Mouse (Mus musculus) splenic B cell, adult 2 months (primary cell): ENCODE results near the gene Rnf40.
A peak's percentile ranks its signal among the peaks of the same experiment; 100 is the strongest.

Experiments
- DNase-seq: peaks from one replicate; pipeline ENCODE4 v3.0.0-alpha.2; 2011; ENCODE audit warnings: low read depth, low spot score
- H3K27me3 ChIP-seq: 2 replicates; pipeline ENCODE4 v1.6.1; 2012; ENCODE audit warnings: mild to moderate bottlenecking, low read length, moderate library complexity, mixed read lengths; ENCODE audit not compliant: control insufficient read depth, poor library complexity, insufficient read depth, severe bottlenecking
- H3K36me3 ChIP-seq: 2 replicates; pipeline ENCODE4 v1.6.1; 2012; ENCODE audit warnings: mild to moderate bottlenecking, low read length, moderate library complexity, mixed read lengths; ENCODE audit not compliant: control insufficient read depth, poor library complexity, insufficient read depth, severe bottlenecking

Gene Rnf40

DNA sequence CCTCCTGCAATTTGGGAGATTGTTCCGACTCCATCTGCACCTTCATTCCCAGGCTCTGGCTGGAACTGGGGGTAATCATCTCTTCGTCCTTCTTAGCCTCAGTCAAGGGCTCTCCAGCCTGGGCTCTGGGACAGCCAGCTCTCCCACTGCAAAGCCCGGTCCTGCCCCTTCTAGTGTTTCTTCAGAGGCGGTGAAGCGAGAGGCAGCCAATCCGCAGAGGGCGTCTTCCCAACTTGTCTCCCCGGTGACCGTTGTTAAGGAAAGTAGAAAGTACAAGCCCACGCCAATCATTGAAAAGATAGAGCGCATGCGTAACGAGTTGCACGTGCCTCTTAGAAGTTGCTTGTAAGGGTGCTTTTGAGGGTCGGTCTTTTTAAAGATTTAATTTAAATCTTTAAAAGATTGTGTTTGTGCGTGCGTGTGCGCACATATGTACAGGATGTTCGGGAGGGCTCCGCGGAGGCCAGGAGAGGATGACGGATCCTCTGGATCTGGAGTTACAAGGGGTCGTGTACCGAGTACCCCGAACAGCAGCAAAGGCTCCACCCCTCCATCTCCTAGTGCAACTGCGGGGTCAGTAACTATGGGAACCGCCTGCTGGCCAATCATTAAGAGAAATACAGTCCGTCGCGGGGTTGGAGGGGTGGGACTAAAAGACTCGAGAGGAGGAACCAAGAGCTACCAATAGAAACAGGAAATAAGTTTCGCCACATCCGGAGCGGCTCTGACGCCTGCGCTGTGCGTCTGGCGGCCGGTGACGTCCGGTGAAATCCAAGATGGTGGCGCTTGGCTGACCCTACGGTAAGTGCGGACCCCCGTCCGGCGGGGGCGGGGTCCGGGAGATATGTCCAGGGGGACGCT, at the start of gene Rnf40, which contains the start of gene Ccdc189:
TSS of gene Rnf40 (plus strand) at position 757 of the 861 bp plus-strand sequence.
TSS of gene Ccdc189 (minus strand) at position 585 of the 861 bp plus-strand sequence.
- DNase-seq: peak; percentile 97

DNA sequence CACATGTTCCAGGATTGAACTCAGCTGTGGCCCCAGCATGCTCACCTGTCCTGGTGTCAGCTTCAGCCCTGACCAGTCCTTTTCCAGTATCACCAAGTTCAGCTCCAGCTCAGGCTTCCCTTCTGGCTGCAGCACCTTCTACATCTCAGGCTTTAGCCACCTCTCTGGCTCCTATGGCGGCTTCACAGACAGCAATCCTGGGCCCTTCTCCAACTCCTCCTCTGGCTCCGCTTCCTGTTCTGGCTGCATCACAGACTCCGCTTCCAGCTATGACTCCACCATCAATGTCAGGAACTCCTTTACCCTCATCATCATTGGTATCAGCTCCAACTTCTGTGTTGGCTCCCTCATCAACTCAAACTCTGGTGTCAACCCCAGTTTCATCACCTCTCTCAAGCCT, 46.9 kb upstream of the Rnf40 start:
- DNase-seq: no peak
- H3K27me3 ChIP-seq: no peaks in the 10 kb centered on the region
- H3K36me3 ChIP-seq: peaks cover 43% of the 10 kb centered on the region

More for the DNA sequence above, at the start of gene Rnf40, which contains the start of gene Ccdc189:
- Histone ChIP-seq H3K27me3 (no peaks in the 10 kb centered on the region), H3K36me3 (peaks cover 6% of the 10 kb centered on the region)

DNA sequence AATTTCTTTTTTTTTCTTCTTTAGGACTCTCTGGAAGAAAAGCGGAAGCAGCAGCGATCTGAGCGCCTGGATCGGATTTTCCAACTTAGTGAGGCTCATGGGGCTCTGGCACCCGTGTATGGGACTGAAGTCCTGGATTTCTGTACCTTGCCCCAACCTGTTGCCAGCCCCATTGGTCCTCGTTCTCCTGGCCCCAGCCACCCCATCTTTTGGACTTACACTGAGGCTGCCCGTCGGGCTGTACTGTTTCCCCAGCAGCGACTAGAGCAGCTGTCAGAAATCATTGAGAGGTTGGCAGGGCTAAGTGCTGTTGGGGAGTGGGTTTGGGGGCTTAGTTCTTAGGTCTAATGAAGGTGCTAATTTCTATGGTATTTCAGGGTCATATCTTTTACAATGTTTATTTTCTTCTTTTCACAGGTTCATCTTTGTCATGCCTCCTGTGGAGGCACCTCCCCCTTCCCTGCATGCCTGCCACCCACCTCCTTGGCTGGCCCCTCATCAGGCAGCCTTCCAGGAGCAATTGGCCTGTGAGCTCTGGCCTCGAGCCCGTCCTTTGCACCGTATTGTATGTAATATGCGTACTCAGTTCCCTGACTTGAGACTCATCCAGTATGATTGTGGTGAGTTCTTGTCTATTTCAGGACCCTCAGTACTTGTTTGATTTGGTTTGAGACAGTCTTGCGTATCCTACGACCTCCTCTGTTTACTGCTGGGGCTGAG, 39.3 kb upstream of the Rnf40 start:
- DNase-seq: no peak
- no peaks in the 10 kb centered on the region for H3K27me3 ChIP-seq

DNA sequence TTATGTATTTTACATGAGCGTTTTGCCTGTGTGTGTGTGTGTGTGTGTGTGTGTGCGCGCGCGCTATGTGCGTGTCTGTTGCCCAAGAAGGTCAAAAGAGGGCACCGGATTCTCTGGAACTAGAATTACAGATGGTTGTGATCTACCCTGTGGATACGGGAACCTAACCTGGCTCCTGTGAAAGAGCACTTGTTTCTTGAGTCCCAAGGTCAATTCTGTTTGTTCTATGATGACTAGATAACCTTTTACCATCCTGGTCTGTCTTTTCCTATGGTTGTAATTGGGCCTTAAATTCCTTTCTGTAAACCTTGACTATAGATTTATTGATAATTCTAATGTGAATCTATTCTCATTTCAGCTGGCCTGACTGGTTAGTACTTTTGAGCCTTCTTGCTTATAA, 37.0 kb upstream of the Rnf40 start:
- DNase-seq: no peak
- Histone ChIP-seq H3K27me3 (no peaks in the 10 kb centered on the region), H3K36me3 (peaks cover 30% of the 10 kb centered on the region)

More for the DNA sequence above, 39.3 kb upstream of the Rnf40 start:
- peaks cover 29% of the 10 kb centered on the region for H3K36me3 ChIP-seq

DNA sequence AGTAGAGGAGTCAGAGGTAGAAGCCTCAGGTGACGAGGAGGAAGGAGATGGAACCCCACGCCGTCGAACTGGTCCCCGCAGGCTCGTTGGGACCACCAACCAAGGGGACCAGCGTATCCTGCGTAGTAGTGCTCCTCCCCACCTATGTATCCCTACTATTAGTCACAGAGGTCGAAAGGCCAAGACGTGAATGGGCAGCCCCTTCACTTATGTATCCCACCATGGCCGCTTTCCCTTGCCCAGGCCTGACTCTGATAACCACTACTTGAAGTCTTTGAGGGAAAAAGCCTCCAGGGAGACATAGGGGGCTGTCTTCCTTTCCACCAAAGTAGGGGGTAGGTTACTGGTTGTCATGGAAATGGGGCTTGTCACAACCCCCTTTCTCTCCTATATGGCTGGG, 28.0 kb upstream of the Rnf40 start:
- DNase-seq: no peak
- Histone ChIP-seq H3K27me3 (no peaks in the 10 kb centered on the region), H3K36me3 (peaks cover 16% of the 10 kb centered on the region)

DNA sequence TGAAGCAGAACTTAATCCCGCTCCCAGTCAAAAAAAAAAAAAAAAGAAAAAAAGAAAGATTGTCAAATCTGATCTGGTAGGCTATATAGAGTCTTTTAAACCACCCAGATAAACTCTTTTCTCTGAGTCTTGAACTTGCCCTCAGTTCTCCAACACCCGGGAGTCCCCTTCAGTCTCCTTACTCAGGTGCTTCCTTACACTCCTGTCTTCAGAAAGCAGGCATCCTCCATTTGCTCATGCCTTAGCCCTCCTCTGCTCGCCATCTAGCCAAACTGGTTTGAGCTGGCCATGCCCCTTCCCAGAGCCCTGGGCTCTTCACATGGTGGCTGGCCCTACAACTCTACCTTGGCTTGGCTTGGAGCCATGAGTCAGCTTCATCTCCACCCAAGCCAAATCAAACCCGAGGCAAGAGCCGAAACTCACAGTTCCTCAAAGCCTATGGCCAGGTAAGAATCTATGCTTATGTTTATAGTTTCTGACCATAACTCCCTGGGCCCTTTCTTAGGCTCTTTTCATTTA, 27.2 kb upstream of the Rnf40 start, which contains the start of gene Tmem265:
TSS of gene Tmem265 (plus strand) at position 51 of the 519 bp plus-strand sequence.
- DNase-seq: no peak
- Histone ChIP-seq H3K27me3 (no peaks in the 10 kb centered on the region), H3K36me3 (peaks cover 15% of the 10 kb centered on the region)

DNA sequence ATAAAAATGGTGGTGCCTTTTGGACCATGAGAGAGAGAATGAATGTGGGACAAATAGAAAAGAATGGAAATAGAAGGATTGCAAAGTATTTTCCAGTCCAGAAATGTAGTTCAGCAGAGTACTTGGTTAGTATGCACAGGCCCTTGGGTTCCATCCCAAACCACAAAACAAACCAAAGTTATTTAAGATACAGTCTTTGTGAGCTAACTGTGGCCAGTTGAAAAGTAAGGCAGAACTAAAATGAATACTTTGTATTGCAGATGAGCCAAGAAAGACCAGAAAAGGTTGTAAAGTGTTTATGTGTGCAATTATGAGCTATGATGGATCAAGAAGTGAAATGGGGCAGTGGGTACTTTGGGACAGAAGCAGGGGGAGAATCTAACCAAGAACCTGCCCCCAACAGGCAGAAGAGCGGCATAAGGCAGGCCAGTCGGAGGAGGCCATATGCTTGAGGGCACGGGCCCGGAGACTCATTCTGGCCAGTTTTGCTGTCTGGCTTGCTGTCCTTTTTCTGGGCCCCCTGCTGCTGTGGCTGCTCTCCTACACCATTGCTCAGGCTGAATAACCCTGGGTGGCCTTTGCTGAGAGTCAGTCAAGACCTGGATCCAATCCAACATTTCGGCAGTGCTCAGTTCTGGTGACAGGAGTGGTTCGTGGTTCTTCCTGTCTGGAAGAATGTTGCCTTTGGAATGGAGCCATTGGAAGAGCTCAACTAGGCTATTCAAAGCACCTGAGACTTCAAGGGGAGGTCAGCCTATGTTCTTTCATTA, 24.0 kb upstream of the Rnf40 start:
- Histone ChIP-seq H3K36me3 (peaks cover 13% of the 10 kb centered on the region; the same call in 1 of the 2 replicates), H3K27me3 (no peaks in the 10 kb centered on the region)
- no peak for DNase-seq

DNA sequence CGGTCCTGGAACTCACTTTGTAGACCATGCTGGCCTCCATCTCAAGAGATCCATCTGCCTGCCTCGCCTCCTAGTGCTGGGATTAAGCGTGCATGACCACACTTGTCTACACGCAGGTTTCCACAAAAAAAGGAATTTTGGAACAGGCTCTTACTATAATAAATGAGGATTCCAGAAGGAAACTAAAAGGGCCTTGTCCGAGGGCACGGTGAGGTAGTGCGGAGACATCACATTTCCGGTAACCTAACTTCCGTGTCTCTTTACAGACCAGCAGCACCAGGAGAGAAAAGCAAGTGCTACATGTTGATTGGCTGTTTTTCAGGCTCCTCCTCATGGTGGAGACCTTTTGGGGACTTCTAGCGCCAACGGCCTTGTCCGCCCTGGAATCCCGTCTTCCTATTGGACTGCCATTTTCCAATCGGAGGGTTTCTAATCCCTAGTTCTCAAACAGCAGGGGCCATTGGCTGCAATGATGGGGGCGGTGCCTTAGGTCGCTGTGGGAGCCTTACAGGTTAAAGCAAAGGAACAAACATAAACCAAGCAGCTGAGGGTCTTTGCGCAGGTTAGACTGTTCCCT, 15.6 kb upstream of the Rnf40 start, which contains the start of gene Phkg2:
TSS of gene Phkg2 (plus strand) at position 446 of the 577 bp plus-strand sequence.
- H3K27me3 ChIP-seq: no peaks in the 10 kb centered on the region
- DNase-seq: peak; percentile 97
- H3K36me3 ChIP-seq: peaks cover 5% of the 10 kb centered on the region; the same call in 1 of the 2 replicates

DNA sequence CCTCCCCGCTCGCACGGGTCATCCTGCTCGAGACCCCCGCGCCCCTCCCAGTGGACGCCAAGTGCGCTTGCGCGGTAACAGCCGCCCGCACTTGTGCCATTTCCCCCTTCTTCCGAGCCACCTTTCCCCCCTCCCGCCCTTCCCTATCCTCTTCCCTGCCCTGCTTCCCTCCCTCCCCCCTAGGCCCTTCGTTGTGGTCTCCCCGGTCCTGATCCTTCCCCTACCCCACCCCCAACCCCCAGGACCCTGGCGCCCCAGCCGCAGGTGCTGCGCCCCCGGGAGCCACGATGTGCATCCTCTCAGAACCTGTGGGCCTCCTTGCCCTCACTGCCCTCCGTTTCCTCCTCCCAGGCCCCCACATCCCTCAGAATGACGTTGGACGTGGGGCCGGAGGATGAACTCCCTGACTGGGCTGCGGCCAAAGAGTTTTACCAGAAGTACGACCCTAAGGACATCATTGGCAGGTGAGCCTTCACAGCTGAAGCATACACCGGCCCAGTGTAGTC, 15.0 kb upstream of the Rnf40 start:
- H3K27me3 ChIP-seq: no peaks in the 10 kb centered on the region
- DNase-seq: peak; percentile 34
- H3K36me3 ChIP-seq: peaks cover 3% of the 10 kb centered on the region; the same call in 1 of the 2 replicates

DNA sequence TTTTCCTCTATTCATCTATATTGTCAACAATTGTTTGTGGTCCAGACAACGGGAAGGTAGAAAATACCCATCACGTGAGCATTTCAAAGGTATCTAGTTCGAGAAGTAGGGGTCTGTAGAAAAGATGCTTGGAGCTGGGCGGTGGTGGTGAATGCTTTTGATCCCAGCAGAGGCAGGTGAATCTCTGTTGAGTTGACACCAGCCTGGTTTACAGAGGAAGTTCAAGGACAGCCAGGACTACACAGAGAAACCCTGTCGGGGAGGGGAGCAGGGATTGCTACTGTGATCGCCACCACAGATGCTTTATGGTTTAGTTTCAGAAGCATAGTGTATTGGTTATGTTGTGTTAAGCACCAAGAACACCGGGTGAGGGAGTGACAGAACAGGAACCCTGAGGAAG, 14.5 kb upstream of the Rnf40 start:
- H3K36me3 ChIP-seq: 0 out of 2 replicates have a peak, but pooled peaks cover 2% of the 10 kb centered on the region
- H3K27me3 ChIP-seq: no peaks in the 10 kb centered on the region
- DNase-seq: peak; percentile 9

DNA sequence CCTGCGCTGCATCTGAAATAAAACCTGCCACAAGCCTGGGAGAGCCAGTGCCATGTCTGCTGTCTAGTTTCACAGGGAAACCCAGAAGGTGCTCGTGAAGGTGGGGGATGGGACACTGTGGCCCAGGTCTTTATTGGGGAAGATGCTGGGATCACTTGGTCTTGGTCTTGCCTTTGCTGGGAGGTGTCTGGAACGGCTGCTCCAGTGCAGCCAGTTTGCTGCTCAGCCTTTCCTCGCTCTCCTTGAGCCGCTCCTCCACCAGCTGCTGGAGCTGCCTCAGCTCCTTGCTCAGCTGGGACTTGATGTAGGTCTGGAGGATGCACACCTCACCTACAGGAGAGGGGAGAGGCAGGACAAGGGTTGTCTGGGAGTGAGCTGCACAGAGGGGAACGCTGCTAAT, 5.3 kb upstream of the Rnf40 start:
- Histone ChIP-seq H3K36me3 (peaks cover 6% of the 10 kb centered on the region), H3K27me3 (no peaks in the 10 kb centered on the region)
- no peak for DNase-seq

DNA sequence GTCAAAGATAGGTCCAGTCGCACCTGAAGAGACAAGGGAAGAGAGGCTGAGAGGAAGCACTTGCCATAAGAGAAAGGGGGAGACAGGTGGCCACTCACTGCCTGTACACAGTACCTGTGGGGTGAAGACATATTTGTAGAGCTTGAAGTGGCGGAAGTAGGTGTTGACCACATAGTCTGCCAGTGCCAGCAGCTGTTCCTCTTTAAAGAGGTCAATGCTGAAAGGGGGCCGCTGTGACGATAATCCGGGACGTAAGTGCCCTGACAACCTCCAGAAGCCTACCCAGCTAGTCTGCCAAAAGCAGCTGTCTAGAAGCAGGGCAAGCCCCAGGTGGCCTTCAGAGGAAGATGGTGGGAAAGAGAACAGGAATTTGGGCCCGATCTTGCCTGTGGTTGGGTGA, 3.5 kb upstream of the Rnf40 start:
- peaks cover 6% of the 10 kb centered on the region for H3K36me3 ChIP-seq
- no peak for DNase-seq
- no peaks in the 10 kb centered on the region for H3K27me3 ChIP-seq

DNA sequence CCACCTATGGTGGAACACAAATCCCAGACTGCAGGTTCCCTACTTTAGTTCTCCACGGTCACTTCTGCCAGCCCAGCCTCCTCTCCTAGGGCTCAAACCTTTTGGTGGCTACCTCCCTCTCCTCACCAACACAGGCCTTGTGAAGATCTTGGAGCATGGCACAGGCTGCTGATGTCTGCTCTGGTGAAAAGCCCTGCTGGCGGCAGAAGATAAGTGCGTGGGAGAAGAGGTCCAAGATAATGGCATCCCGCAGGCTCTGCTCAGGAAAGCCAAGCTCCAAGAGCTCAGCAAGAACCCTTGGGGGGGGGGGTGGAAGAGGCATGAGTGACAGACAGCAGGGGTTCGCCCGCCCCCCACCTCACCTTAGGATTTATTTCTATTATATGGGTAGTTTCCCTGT, 2.4 kb upstream of the Rnf40 start:
- H3K36me3 ChIP-seq: peaks cover 8% of the 10 kb centered on the region
- no peak for DNase-seq

DNA sequence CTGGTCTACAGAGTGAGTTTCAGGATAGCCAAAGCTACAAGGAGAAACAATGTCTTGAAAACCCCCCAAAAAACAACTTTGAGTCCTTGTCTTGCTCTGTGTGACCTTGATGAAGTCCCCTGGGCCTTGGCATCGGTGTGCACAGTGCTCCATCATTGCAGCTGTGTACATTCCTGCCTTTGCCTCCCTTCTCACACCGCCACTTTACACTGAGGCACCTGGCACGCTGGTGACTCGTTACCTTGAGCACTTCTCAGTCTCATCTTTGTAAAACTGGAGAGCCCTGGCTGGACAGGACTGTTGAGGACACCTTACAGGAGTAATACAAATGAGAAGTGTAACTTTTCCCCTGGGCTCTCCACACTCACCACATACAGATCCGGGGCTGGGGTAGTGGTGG, 1.4 kb upstream of the Rnf40 start:
- Histone ChIP-seq H3K27me3 (no peaks in the 10 kb centered on the region), H3K36me3 (peaks cover 10% of the 10 kb centered on the region)
- DNase-seq: no peak

More for the DNA sequence above, 2.4 kb upstream of the Rnf40 start:
- H3K27me3 ChIP-seq: no peaks in the 10 kb centered on the region
